Mouse (Mus musculus) embryonic facial prominence, embryonic 15.5 days (tissue): Measurements from ENCODE around the gene Zfp770. TPM values are rescaled to one million over a fixed set of nuclear protein-coding genes. Genes with fewer than 3 reads are reported as not detected.
"Not testable (repeated sequence)": the region's sequence is repeated elsewhere in the genome, so short reads cannot be mapped to it uniquely, and the experiment has no call there.

Source experiments
- ATAC-seq: fragments of 200-750 bp; cut with Nextera tagmentation; 2 replicates; pipeline ENCODE4 v1.8.0; 2017; ENCODE audit warnings: low read depth, moderate TSS enrichment; ENCODE audit not compliant: insufficient number of reproducible peaks, low FRiP score, low TSS enrichment
- H3K27ac ChIP-seq: fragments of 300-500 bp; sonication (generic); replicated peaks from 2 replicates; pipeline ENCODE4 v1.5.1; 2015; ENCODE audit warnings: mild to moderate bottlenecking, inconsistent platforms
- H3K27me3 ChIP-seq: fragments of 300-500 bp; sonication (generic); 2 replicates; pipeline ENCODE4 v1.6.1; 2015; ENCODE audit warnings: inconsistent platforms
- H3K36me3 ChIP-seq: fragments of 300-500 bp; sonication (generic); 2 replicates; pipeline ENCODE4 v1.6.1; 2015; ENCODE audit warnings: mild to moderate bottlenecking, inconsistent platforms
- H3K4me1 ChIP-seq: fragments of 300-500 bp; sonication (generic); 2 replicates; pipeline ENCODE4 v1.6.1; 2015; ENCODE audit warnings: inconsistent platforms
- H3K4me2 ChIP-seq: fragments of 300-500 bp; sonication (generic); replicated peaks from 2 replicates; pipeline ENCODE4 v1.6.1; 2015; ENCODE audit warnings: mild to moderate bottlenecking, inconsistent platforms
- H3K4me3 ChIP-seq: fragments of 300-500 bp; sonication (generic); replicated peaks from 2 replicates; pipeline ENCODE4 v1.5.1; 2015; ENCODE audit warnings: mild to moderate bottlenecking, inconsistent platforms
- H3K9ac ChIP-seq: fragments of 300-500 bp; sonication (generic); 2 replicates; pipeline ENCODE4 v1.6.1; 2015; ENCODE audit warnings: inconsistent platforms
- H3K9me3 ChIP-seq: fragments of 300-500 bp; sonication (generic); replicated peaks from 2 replicates; pipeline ENCODE4 v1.6.1; 2016; ENCODE audit warnings: inconsistent platforms
- WGBS: fragments of 180-500 bp; shearing (Covaris S2); methylation state at CpG from one replicate; pipeline ENCODE4 v1.1.7; 2015; 5-methylcytosine and 5-hydroxymethylcytosine counted together
- polyA plus RNA-seq: library from polyadenylated mRNA; unstranded; fragments of >200 nt; fragmentation: Nextera tagmentation; extraction: Ambion mirVana; gene quantifications from 2 replicates; pipeline ENCODE4 v1.2.1, GENCODE M21; 2015

The Zfp770 gene
- 3.5 and 4.0 TPM in 2 replicates for polyA plus RNA-seq

DNA sequence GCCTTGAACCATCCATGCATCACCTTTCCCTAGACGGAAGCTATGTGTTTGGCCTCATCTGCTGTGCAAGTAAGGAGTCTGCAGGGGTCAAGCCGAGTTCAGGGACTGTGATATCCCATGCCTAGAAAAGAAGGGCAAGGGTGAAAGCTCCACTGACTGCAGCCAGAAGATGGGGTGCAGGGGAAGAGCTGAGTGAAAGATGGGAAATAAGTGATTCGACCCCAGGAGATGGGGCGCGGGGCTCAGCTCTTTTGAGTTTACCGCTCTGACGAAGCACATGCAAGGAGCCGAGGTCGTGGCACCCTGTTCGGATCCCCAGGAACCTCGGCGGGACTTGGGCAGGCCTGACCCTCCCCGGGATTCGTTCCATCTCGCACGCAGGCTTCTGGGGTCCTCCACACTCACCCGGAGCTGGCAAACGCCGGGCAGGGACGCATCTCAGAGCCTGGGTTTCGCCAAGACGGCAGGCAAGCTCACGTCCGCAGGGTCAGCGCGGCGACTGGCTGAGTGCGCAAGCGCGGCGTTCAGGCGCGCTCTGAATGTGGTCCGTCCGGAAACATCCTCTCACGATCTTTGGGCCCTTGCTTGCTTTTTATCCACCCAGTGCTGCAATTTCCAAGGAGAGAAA lies at the start of gene Zfp770:
Zfp770 (minus strand) TSS at position 538 of the 628 bp plus-strand sequence.
- peaks cover 13% of the 10 kb centered on the region; the same call in 1 of the 2 replicates for H3K36me3 ChIP-seq
- peak within 1 kb of the TSS; percentile 65 for H3K4me2 ChIP-seq
- no peaks in the 10 kb centered on the region for H3K9me3 ChIP-seq
- peak within 1 kb of the TSS; percentile 71; the same call in 1 of the 2 replicates for H3K27ac ChIP-seq
- peak within 1 kb of the TSS; percentile 92 for H3K9ac ChIP-seq
- H3K4me3 ChIP-seq = peak within 1 kb of the TSS; percentile 85
- peak; percentile 86 for ATAC-seq
- WGBS = under 1% methylated on average over 36 of the region's 36 CpGs
- H3K4me1 ChIP-seq = peaks cover 7% of the 10 kb centered on the region
- H3K27me3 ChIP-seq = no peaks in the 10 kb centered on the region

GRCm38 (mm10) chr2:114249440-114249839 lies 48.2 kb upstream of the Zfp770 start:
- Histone ChIP-seq H3K27ac (no peak overlapping the region), H3K27me3 (no peaks in the 10 kb centered on the region), H3K9ac (no peak overlapping the region), H3K4me1 (no peaks in the 10 kb centered on the region), H3K9me3 (no peaks in the 10 kb centered on the region), H3K4me2 (no peak overlapping the region), H3K36me3 (no peaks in the 10 kb centered on the region), H3K4me3 (no peak overlapping the region)
- ATAC-seq = no peak
- WGBS = 48% methylated on average over 6 of the region's 6 CpGs

DNA sequence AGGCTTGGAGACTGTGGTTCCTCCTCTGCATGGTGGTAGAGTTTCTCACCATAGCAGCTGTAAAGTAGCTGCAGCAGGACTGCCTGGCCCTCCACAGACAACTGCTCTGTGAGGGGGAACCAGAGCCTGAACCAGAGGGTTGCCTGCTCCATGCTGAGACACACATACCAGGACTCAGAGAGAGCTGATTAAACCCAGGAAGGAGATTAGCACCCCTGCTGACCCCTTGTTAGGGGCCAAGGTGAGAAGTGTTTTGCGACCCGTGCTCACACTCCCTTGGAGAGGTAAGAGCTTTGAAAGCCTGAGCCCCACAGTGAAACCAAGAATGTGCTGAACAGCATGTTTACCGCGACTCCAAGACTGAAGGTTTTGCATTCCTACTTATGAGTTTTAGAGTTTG lies 36.4 kb upstream of the Zfp770 start:
- H3K4me2 ChIP-seq = no peak overlapping the region
- H3K27me3 ChIP-seq = no peaks in the 10 kb centered on the region
- no peak overlapping the region for H3K9ac ChIP-seq
- 20% methylated on average over 4 of the region's 4 CpGs for WGBS
- no peak overlapping the region for H3K27ac ChIP-seq
- H3K9me3 ChIP-seq = no peaks in the 10 kb centered on the region
- no peak for ATAC-seq
- H3K4me3 ChIP-seq = no peak overlapping the region
- no peaks in the 10 kb centered on the region for H3K36me3 ChIP-seq
- H3K4me1 ChIP-seq = no peaks in the 10 kb centered on the region

GRCm38 (mm10) chr2:114236566-114236965 lies 35.3 kb upstream of the Zfp770 start:
- H3K27me3 ChIP-seq = no peaks in the 10 kb centered on the region
- no peaks in the 10 kb centered on the region for H3K4me1 ChIP-seq
- ATAC-seq = no peak
- no peak overlapping the region for H3K27ac ChIP-seq
- no peak overlapping the region for H3K4me3 ChIP-seq
- 82% methylated on average over 1 of the region's 1 CpGs for WGBS
- H3K9me3 ChIP-seq = no peaks in the 10 kb centered on the region
- H3K36me3 ChIP-seq = no peaks in the 10 kb centered on the region
- H3K9ac ChIP-seq = no peak overlapping the region
- no peak overlapping the region for H3K4me2 ChIP-seq

DNA sequence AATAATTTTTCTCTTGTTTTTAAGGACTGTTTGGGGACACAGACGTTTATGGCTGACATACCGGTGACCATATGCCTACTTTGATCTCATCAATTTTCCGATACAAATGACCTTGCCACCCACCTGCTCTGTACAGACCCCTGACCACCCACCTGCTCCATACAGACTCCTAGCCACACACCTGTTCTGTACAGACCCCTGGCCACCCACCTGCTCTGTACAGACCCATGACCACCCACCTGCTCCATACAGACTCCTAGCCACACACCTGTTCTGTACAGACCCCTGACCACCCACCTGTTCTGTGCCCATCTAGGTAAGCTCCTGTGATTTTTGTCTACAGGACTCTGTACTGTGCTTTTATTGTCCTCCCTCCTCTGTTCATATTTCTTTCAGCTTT lies 34.3 kb upstream of the Zfp770 start:
- no peak for ATAC-seq
- 81% methylated on average over 3 of the region's 3 CpGs for WGBS
- H3K4me2 ChIP-seq = no peak overlapping the region
- no peak overlapping the region for H3K27ac ChIP-seq
- H3K9ac ChIP-seq = no peak overlapping the region
- H3K4me3 ChIP-seq = no peak overlapping the region
- H3K27me3 ChIP-seq = no peaks in the 10 kb centered on the region
- H3K36me3 ChIP-seq = no peaks in the 10 kb centered on the region
- no peaks in the 10 kb centered on the region for H3K4me1 ChIP-seq
- no peaks in the 10 kb centered on the region for H3K9me3 ChIP-seq

DNA sequence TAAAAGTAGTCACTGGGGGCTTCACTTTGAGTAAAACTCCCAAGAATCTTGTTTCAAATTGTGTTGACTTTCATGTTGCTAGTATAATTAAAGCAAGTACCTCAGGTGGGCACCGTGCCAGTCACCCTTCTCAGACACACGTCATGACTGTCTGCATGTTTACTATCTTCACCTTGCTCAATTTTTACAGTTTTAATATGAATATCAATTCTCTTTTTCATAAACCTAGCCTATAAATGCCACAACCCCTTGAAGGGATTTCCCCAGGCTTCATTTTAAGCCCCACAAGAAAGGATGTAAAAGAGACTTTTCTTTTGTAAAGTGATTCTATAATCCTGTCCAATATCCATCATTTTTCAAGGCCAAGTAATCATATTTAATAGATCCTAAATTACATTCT lies 30.0 kb upstream of the Zfp770 start:
- Histone ChIP-seq H3K27me3 (no peaks in the 10 kb centered on the region), H3K36me3 (no peaks in the 10 kb centered on the region), H3K4me3 (no peak overlapping the region), H3K4me2 (no peak overlapping the region), H3K9ac (no peak overlapping the region), H3K9me3 (no peaks in the 10 kb centered on the region), H3K4me1 (no peaks in the 10 kb centered on the region), H3K27ac (no peak overlapping the region)
- no peak for ATAC-seq
- 60% methylated on average over 2 of the region's 2 CpGs for WGBS

- no peak overlapping the region for H3K4me3 ChIP-seq
- H3K9ac ChIP-seq = no peak overlapping the region
- no peak for ATAC-seq
- H3K9me3 ChIP-seq = no peaks in the 10 kb centered on the region
- WGBS = 79% methylated on average over 2 of the region's 2 CpGs
- no peaks in the 10 kb centered on the region for H3K4me1 ChIP-seq
- no peak overlapping the region for H3K27ac ChIP-seq
- H3K4me2 ChIP-seq = no peak overlapping the region
- no peaks in the 10 kb centered on the region for H3K36me3 ChIP-seq
- no peaks in the 10 kb centered on the region for H3K27me3 ChIP-seq
Observed at GRCm38 (mm10) chr2:114228672-114229071, 27.4 kb upstream of the Zfp770 start.

DNA sequence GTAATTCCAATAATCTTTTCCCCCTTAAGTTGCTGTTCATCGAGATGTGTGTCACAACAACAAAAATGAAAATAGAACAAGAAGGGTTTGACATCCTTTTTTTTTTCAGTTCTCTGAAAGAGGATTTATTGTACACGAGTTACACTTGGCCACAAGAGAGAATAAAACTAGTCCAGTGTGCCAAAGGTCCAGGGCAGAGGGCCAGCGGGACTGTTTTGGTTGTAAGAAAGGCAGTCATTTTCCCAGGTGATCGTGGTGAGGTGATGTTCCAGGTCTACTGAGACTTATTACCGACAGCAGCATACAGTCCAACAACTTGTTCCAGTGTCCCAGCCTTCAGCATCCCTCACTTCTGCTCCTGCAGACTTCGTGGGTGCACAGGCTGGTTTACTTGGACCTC lies 3.8 kb upstream of the Zfp770 start:
- H3K36me3 ChIP-seq = no peaks in the 10 kb centered on the region
- no peak overlapping the region for H3K4me3 ChIP-seq
- H3K27ac ChIP-seq = no peak overlapping the region
- no peak overlapping the region for H3K9ac ChIP-seq
- H3K4me2 ChIP-seq = no peak overlapping the region
- H3K4me1 ChIP-seq = peaks cover 3% of the 10 kb centered on the region
- no peaks in the 10 kb centered on the region for H3K9me3 ChIP-seq
- 73% methylated on average over 6 of the region's 6 CpGs for WGBS
- H3K27me3 ChIP-seq = no peaks in the 10 kb centered on the region
- ATAC-seq = no peak

DNA sequence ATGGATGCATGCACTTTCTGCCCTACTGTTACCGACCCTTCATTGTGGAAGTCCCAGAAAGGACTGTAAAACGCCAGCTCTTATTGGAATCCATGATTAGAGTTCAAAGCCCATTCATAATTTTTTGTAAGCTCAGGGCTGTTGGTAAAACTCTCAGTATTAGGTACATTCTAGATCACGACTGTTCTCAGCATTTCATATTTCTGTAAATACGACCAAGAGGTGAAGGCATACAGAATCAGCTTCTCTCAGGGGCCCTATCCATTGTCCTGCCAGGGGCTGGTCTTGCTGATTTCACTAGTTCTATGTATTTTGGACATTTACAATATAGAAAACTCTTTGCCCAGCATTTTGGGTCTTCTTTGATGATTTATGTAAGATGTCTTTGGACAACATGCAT lies 305 bp upstream of the Zfp770 start:
- Histone ChIP-seq H3K36me3 (peaks cover 8% of the 10 kb centered on the region; the same call in 1 of the 2 replicates), H3K27me3 (no peaks in the 10 kb centered on the region), H3K9ac (no peak overlapping the region), H3K4me2 (peak overlapping the region; percentile 65), H3K27ac (no peak overlapping the region), H3K4me3 (peak overlapping the region; percentile 85), H3K9me3 (no peaks in the 10 kb centered on the region), H3K4me1 (peaks cover 7% of the 10 kb centered on the region)
- ATAC-seq = no peak
- WGBS = 27% methylated on average over 4 of the region's 4 CpGs

DNA sequence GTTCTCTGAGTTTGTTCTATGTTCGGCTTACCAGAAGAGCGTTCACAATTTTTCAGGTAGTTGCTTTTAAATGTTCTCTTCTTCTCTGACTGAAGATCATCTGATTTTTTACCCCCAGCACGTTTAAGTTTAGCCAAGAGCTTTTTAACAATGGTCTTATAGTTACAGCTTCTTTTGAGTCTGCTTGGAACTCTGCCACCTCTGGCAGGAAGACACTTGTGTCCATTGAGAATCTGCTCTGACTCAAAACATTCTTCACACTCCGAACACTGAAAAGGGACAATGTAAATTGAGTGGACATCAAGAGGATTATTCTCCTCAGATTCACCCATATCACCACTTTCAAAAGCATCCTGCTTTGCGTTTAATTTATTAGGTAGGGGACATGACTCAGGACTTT lies 4.8 kb downstream of the Zfp770 start:
- no peaks in the 10 kb centered on the region for H3K9me3 ChIP-seq
- no peak for ATAC-seq
- no peak overlapping the region for H3K27ac ChIP-seq
- no peak overlapping the region for H3K4me3 ChIP-seq
- no peak overlapping the region for H3K9ac ChIP-seq
- peaks cover 7% of the 10 kb centered on the region for H3K4me1 ChIP-seq
- peaks cover 24% of the 10 kb centered on the region for H3K36me3 ChIP-seq
- 84% methylated on average over 5 of the region's 5 CpGs for WGBS
- no peaks in the 10 kb centered on the region for H3K27me3 ChIP-seq
- no peak overlapping the region for H3K4me2 ChIP-seq

DNA sequence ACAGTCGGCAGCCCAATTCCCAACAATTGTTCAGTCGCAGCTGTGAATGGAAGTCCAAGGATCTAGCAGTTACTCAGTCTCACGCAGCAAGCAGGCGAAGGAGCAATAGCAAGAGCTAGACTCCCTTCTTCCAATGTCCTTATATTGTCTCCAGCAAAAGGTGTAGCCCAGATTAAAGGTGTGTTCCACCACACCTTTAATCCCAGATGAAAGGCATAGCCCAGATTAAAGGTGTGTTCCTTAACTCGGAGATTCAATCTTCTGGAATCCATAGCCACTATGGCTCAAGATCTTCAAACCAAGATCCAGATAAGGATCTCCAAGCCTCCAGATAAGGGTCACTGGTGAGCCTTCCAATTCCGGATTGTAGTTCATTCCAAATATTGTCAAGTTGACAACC lies 14.3 kb downstream of the Zfp770 start, which contains the start of gene Aqr:
Aqr (minus strand) TSS at position 101 of the 400 bp plus-strand sequence.
- H3K4me3 ChIP-seq, H3K27me3 ChIP-seq, H3K36me3 ChIP-seq, ATAC-seq, H3K4me1 ChIP-seq, H3K9ac ChIP-seq, H3K27ac ChIP-seq, H3K4me2 ChIP-seq, H3K9me3 ChIP-seq: not testable (repeated sequence)
- WGBS = 83% methylated on average over 1 of the region's 6 CpGs
